10 mouse cellular contexts compared by ENCODE assay signal in genomic region chr9:103465711-103466220, GRCm38 (mm10). TPM values are rescaled to one million over a fixed set of nuclear protein-coding genes. Genes with fewer than 3 reads are reported as not detected.
DNase-seq lines count a peak whose midpoint lies in the region; ATAC-seq and TF ChIP-seq lines count a peak whose summit lies in the region.
"Had no signal": no experiment of that assay in that cellular context is flagged by ENCODE, and none has a peak within 500 bp of the region (broad histone marks: within the 10 kb centered on the region; RNA-seq: fewer than 3 reads in every experiment).

No protein-coding gene starts in this region.

- no peaks in the 10 kb centered on the region for H3K36me3 ChIP-seq in forebrain, embryonic 14.5 days (ENCODE audit: control insufficient read depth, insufficient read depth, low read length)
- H3K36me3 ChIP-seq in thymus, adult 2 months (ENCODE audit: control insufficient read depth, insufficient read depth, low read length), result no peaks in the 10 kb centered on the region
- H3K36me3 ChIP-seq: limb, embryonic 15.5 days had no signal

- TF ChIP-seq POLR2A in thymus, adult 2 months (IDR thresholded peaks at IDR 0.05; ENCODE audit: control insufficient read depth, extremely low read depth, insufficient read depth, low read length, poor library complexity), result no peak

- peaks cover 11% of the 10 kb centered on the region; the same call in 1 of the 2 replicates for H3K4me1 ChIP-seq in forebrain, embryonic 14.5 days (ENCODE audit: control insufficient read depth, insufficient read depth, low read length)
- peaks cover 6% of the 10 kb centered on the region for H3K4me1 ChIP-seq in thymus, adult 2 months (replicated peaks; ENCODE audit: control insufficient read depth, insufficient read depth, low read length)

- no peaks in the 10 kb centered on the region for H3K9me3 ChIP-seq in forebrain, embryonic 14.5 days (replicated peaks; ENCODE audit: control insufficient read depth, low read length)
- H3K9me3 ChIP-seq: limb, embryonic 15.5 days had no signal

- 16% methylated on average over 13 of the region's 13 CpGs for WGBS in forebrain, embryonic 14.5 days
- WGBS in thymus, adult 2 months, result 93% methylated on average over 13 of the region's 13 CpGs

- H3K27ac ChIP-seq in forebrain, embryonic 14.5 days (ENCODE audit: low read depth, low read length), result peak overlapping the region; percentile 81
- no peak overlapping the region for H3K27ac ChIP-seq in thymus, adult 2 months (ENCODE audit: control insufficient read depth, insufficient read depth, low read length)
- H3K27ac ChIP-seq: limb, embryonic 15.5 days had no signal

- peak; percentile 84 for ATAC-seq in forebrain, embryonic 14.5 days

- peak; percentile 18 for DNase-seq in ovary, postnatal 14 days (ENCODE audit: low spot score)
- DNase-seq in ovary, adult 18-20 months (ENCODE audit: low spot score), result no peak
- peak; percentile 84 for DNase-seq in forebrain, embryonic 14.5 days (ENCODE audit: low spot score)
- peak; percentile 61 to 72 for DNase-seq in layer of hippocampus, postnatal 14 days (ENCODE audit: low spot score in 2 of 2)
- DNase-seq in retina, postnatal 1 day, result peak; percentile 74
- no peak for DNase-seq in thymus, postnatal 10 days (ENCODE audit: low spot score in 2 of 2)
- DNase-seq in thymus, adult 2 months, result no peak
- DNase-seq in frontal cortex, postnatal 25 days (ENCODE audit: low spot score in 2 of 2), result no peak
- DNase-seq: kidney, postnatal 14 days had no signal

- H3K4me2 ChIP-seq in forebrain, embryonic 14.5 days (ENCODE audit: low read length), result no peak overlapping the region
- H3K4me2 ChIP-seq: limb, embryonic 15.5 days had no signal

- H3K27me3 ChIP-seq in forebrain, embryonic 14.5 days (replicated peaks; ENCODE audit: control insufficient read depth, insufficient read depth, low read length), result no peaks in the 10 kb centered on the region
- H3K27me3 ChIP-seq in thymus, adult 2 months (ENCODE audit: control insufficient read depth, insufficient read depth, low read length), result no peaks in the 10 kb centered on the region
- H3K27me3 ChIP-seq: limb, embryonic 15.5 days had no signal

- no peak overlapping the region for H3K4me3 ChIP-seq in forebrain, embryonic 14.5 days (ENCODE audit: low read depth, low read length)
- H3K4me3 ChIP-seq in thymus, adult 2 months (ENCODE audit: control insufficient read depth, insufficient read depth, low read length), result no peak overlapping the region
- H3K4me3 ChIP-seq: limb, embryonic 15.5 days had no signal

- TF ChIP-seq CTCF in thymus, adult 2 months (IDR thresholded peaks at IDR 0.05; ENCODE audit: borderline replicate concordance, control insufficient read depth, extremely low read depth, insufficient read depth, low read length, poor library complexity), result no peak

- H3K9ac ChIP-seq in forebrain, embryonic 14.5 days (ENCODE audit: low read length), result no peak overlapping the region
- H3K9ac ChIP-seq: limb, embryonic 15.5 days had no signal

RNA-seq across cellular contexts. Expression of gene Bfsp2, which starts 14.5 kb away (rescaled TPM):
- 1.5 and 1.7 TPM in 2 replicates for polyA plus RNA-seq in forebrain, embryonic 14.5 days (2014; fragmentation: Nextera tagmentation; extraction: Ambion mirVana)
- 10 to 100 TPM; 10.5 to 11.8 TPM for total RNA-seq in layer of hippocampus, postnatal 14 days (2021)
- polyA plus RNA-seq in thymus, adult 2 months (2012; rRNA removed), result 0.98 and 1.4 TPM in 2 replicates

Comparison
In these comparisons a context has a peak if more than half of its experiments do, and no peak if none do; other contexts are left out.
1. DNase-seq: peak in ovary, postnatal 14 days (single experiment), forebrain, embryonic 14.5 days (single experiment), layer of hippocampus, postnatal 14 days (2 of 2) and retina, postnatal 1 day (single experiment); none in ovary, adult 18-20 months (single experiment), thymus, postnatal 10 days (0 of 2), thymus, adult 2 months (single experiment) and frontal cortex, postnatal 25 days (0 of 2).